16 mouse cellular contexts compared by ENCODE assay signal in genomic region chr2:104208415-104208814, GRCm38 (mm10).
DNase-seq lines count a peak whose midpoint lies in the region; ATAC-seq and TF ChIP-seq lines count a peak whose summit lies in the region.
"Had no signal": no experiment of that assay in that cellular context is flagged by ENCODE, and none has a peak within 500 bp of the region (broad histone marks: within the 10 kb centered on the region; RNA-seq: fewer than 3 reads in every experiment).

No protein-coding gene starts in this region.

- no peak overlapping the region for H3K4me3 ChIP-seq in left cerebral cortex, adult 2 months
- H3K4me3 ChIP-seq in forebrain, embryonic 14.5 days (ENCODE audit: low read depth, low read length): no peak overlapping the region
- no peak overlapping the region for H3K4me3 ChIP-seq in hindbrain, embryonic 14.5 days (replicated peaks; ENCODE audit: low read length)
- no peak overlapping the region for H3K4me3 ChIP-seq in midbrain, postnatal 0 days (ENCODE audit: low read depth, low read length)
- H3K4me3 ChIP-seq: liver, embryonic 13.5 days had no signal

- no peak for DNase-seq in left cerebral cortex, adult 2 months (ENCODE audit: extremely low spot score in 1 of 2, low spot score in 2 of 2)
- DNase-seq in left cerebral cortex, postnatal 36 days (ENCODE audit: low spot score in 2 of 2): no peak
- DNase-seq in forebrain, embryonic 14.5 days (ENCODE audit: low spot score): no peak
- DNase-seq in hindbrain, embryonic 14.5 days (ENCODE audit: low spot score): no peak
- no peak for DNase-seq in midbrain, postnatal 0 days (ENCODE audit: low spot score)
- no peak for DNase-seq in spleen, postnatal 4 days (ENCODE audit: low spot score in 2 of 2)
- no peak for DNase-seq in cerebellum, postnatal 14 days
- no peak for DNase-seq in urinary bladder, postnatal 25 days (ENCODE audit: low spot score)
- DNase-seq: cerebellum, adult 2 months; heart, adult 18-20 months; kidney, postnatal 36 days; thymus, postnatal 36 days had no signal

- peaks cover 3% of the 10 kb centered on the region for H3K36me3 ChIP-seq in forebrain, embryonic 14.5 days (ENCODE audit: control insufficient read depth, insufficient read depth, low read length)
- H3K36me3 ChIP-seq in hindbrain, embryonic 14.5 days (replicated peaks; ENCODE audit: control insufficient read depth, insufficient read depth): peaks cover 22% of the 10 kb centered on the region
- peaks cover 11% of the 10 kb centered on the region for H3K36me3 ChIP-seq in midbrain, postnatal 0 days (ENCODE audit: insufficient read depth, low read length)
- H3K36me3 ChIP-seq: liver, embryonic 13.5 days had no signal

- H3K4me2 ChIP-seq in forebrain, embryonic 14.5 days (ENCODE audit: low read length): peak overlapping the region; percentile 23; the same call in 1 of the 2 replicates
- H3K4me2 ChIP-seq in hindbrain, embryonic 14.5 days (replicated peaks): peak overlapping the region; percentile 28
- H3K4me2 ChIP-seq in midbrain, postnatal 0 days (ENCODE audit: low read depth, low read length, poor library complexity, severe bottlenecking): peak overlapping the region; percentile 27; the same call in 1 of the 2 replicates
- H3K4me2 ChIP-seq: liver, embryonic 13.5 days had no signal

- no peak for TF ChIP-seq CTCF in left cerebral cortex, adult 2 months (IDR thresholded peaks at IDR 0.05)
- no peak for TF ChIP-seq CTCF in midbrain, postnatal 0 days (IDR thresholded peaks at IDR 0.05)

- peak overlapping the region; percentile 90 for H3K27ac ChIP-seq in left cerebral cortex, adult 2 months
- H3K27ac ChIP-seq in forebrain, embryonic 14.5 days (ENCODE audit: low read depth, low read length): peak overlapping the region; percentile 39; the same call in 1 of the 2 replicates
- H3K27ac ChIP-seq in hindbrain, embryonic 14.5 days: peak overlapping the region; percentile 40
- peak overlapping the region; percentile 58; the same call in 1 of the 2 replicates for H3K27ac ChIP-seq in midbrain, postnatal 0 days (ENCODE audit: low read depth, low read length)
- H3K27ac ChIP-seq: liver, embryonic 13.5 days had no signal

- no peaks in the 10 kb centered on the region for H3K9me3 ChIP-seq in forebrain, embryonic 14.5 days (replicated peaks; ENCODE audit: control insufficient read depth, low read length)
- no peaks in the 10 kb centered on the region for H3K9me3 ChIP-seq in hindbrain, embryonic 14.5 days (ENCODE audit: control insufficient read depth, low read length)
- no peaks in the 10 kb centered on the region for H3K9me3 ChIP-seq in midbrain, postnatal 0 days (ENCODE audit: low read length)
- H3K9me3 ChIP-seq: liver, embryonic 13.5 days; megakaryocyte, embryonic 14.5 days had no signal

- no peaks in the 10 kb centered on the region for H3K27me3 ChIP-seq in forebrain, embryonic 14.5 days (replicated peaks; ENCODE audit: control insufficient read depth, insufficient read depth, low read length)
- no peaks in the 10 kb centered on the region for H3K27me3 ChIP-seq in hindbrain, embryonic 14.5 days (ENCODE audit: control insufficient read depth, insufficient read depth, low read length)
- H3K27me3 ChIP-seq in midbrain, postnatal 0 days (ENCODE audit: insufficient read depth, low read length): no peaks in the 10 kb centered on the region

- intact Hi-C loops in left cerebral cortex, adult 2 months (cut with DNase I): no loop called here
- intact Hi-C loops in left cerebral cortex, postnatal 36 days (cut with DNase I): no loop called here

- H3K9ac ChIP-seq in forebrain, embryonic 14.5 days (ENCODE audit: low read length): no peak overlapping the region
- no peak overlapping the region for H3K9ac ChIP-seq in hindbrain, embryonic 14.5 days
- no peak overlapping the region for H3K9ac ChIP-seq in midbrain, postnatal 0 days (replicated peaks; ENCODE audit: low read length, poor library complexity, severe bottlenecking)
- H3K9ac ChIP-seq: liver, embryonic 13.5 days had no signal

- ATAC-seq in forebrain, embryonic 14.5 days: peak; percentile 53
- peak; percentile 44; the same call in 1 of the 2 replicates for ATAC-seq in hindbrain, embryonic 14.5 days (ENCODE audit: low FRiP score)
- peak; percentile 69 for ATAC-seq in midbrain, postnatal 0 days (ENCODE audit: low FRiP score)
- ATAC-seq: CD4-positive, CD25-positive, alpha-beta regulatory T cell, adult 4 months; lung, postnatal 0 days had no signal

- WGBS in forebrain, embryonic 14.5 days: 64% methylated on average over 5 of the region's 5 CpGs
- WGBS in hindbrain, embryonic 14.5 days: 45% methylated on average over 5 of the region's 5 CpGs
- 47% methylated on average over 5 of the region's 5 CpGs for WGBS in midbrain, postnatal 0 days

- peaks cover 10% of the 10 kb centered on the region for H3K4me1 ChIP-seq in forebrain, embryonic 14.5 days (ENCODE audit: control insufficient read depth, insufficient read depth, low read length)
- peaks cover 21% of the 10 kb centered on the region for H3K4me1 ChIP-seq in hindbrain, embryonic 14.5 days (replicated peaks; ENCODE audit: control insufficient read depth, insufficient read depth, low read length)
- H3K4me1 ChIP-seq in midbrain, postnatal 0 days (ENCODE audit: insufficient read depth, low read length): peaks cover 8% of the 10 kb centered on the region
- H3K4me1 ChIP-seq: liver, embryonic 13.5 days had no signal

Comparison
In these comparisons a context has a peak if more than half of its experiments do, and no peak if none do; other contexts are left out.
1. H3K27ac ChIP-seq: peak in every context shown above with its lines; median percentile 90 in left cerebral cortex, adult 2 months; 58 in midbrain, postnatal 0 days; 40 in hindbrain, embryonic 14.5 days; 39 in forebrain, embryonic 14.5 days.